Mouse (Mus musculus) olfactory bulb, adult 2 months (tissue): ENCODE results near the gene Gas2l1.

Source experiments
- CTCF ChIP-seq: fragments of 200-500 bp; IDR thresholded peaks from 2 replicates; pipeline ENCODE4 v1.5.1; 2012; ENCODE audit warnings: low read depth, mild to moderate bottlenecking, low read length, moderate library complexity; ENCODE audit not compliant: insufficient read depth
- POLR2A ChIP-seq: fragments of 200-500 bp; IDR thresholded peaks from 2 replicates; pipeline ENCODE4 v1.6.1; 2012; ENCODE audit warnings: mild to moderate bottlenecking, low read depth, low read length, moderate library complexity; ENCODE audit not compliant: insufficient read depth

GRCm38 (mm10) chr11:5017506-5017905, 47.6 kb downstream of the Gas2l1 start:
- no peak for TF ChIP-seq POLR2A
- TF ChIP-seq CTCF, result no peak
